Mouse (Mus musculus): ENCODE results near the gene Gstt4. TPM values are rescaled to one million over a fixed set of nuclear protein-coding genes. Genes with fewer than 3 reads are reported as not detected.
"Not testable (repeated sequence)": the region's sequence is repeated elsewhere in the genome, so short reads cannot be mapped to it uniquely, and the experiment has no call there.

The Gstt4 gene
- polyA plus RNA-seq (2016; fragmentation: Nextera tagmentation; extraction: Ambion mirVana): not detected in 2 replicates

DNA sequence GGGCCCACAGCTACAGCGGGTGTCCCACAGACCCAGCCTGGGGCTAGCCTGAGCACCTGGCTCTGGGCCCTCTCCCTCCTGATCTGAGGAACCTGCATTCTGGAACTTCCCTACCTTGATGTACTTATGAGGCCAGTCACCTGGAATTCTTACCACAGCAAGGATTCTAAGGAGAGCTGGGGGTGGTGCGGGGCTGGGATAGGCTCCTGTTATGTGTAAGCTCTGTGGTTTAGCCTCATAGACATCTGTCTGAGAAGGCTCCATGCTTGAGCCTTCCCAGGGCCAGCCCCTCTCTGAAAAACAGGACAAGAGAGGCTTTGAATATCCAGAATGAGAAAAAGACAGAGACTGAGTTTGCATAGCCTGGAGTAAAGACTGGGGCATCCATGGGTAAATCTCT is at the start of gene Gstt4:
Gstt4 (minus strand) TSS at position 101 of the 400 bp plus-strand sequence.
- DNase-seq (ENCODE audit: low spot score): no peak
- Histone ChIP-seq H3K9me3 (no peaks in the 10 kb centered on the region), H3K27ac (no peak within 1 kb of the TSS), H3K4me3 (no peak within 1 kb of the TSS), H3K4me1 (no peaks in the 10 kb centered on the region), H3K36me3 (no peaks in the 10 kb centered on the region), H3K27me3 (ENCODE audit: insufficient read depth, poor library complexity, severe bottlenecking) (no peaks in the 10 kb centered on the region)
- 86% methylated on average over 2 of the region's 2 CpGs for WGBS

DNA sequence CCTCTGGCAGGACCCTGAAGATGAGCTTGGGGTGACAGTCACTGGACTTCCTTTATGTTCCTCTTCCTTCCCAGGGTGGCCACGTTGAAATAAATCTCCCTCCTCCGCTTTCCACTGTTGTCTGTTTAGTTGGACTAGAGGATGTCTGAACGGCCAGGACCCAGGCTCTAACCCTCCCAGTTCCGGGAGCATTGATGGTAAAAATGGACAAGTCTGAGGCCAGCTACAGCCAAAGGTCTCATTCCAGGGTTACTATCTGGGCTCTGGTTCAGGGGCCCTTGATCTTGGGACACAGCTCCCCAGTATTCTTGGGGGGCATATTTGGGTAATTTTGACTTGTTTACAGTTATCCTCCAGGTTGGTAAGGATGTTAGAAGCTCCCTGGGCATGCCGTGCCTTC is 39.2 kb upstream of the Gstt4 start:
- no peak for DNase-seq (ENCODE audit: low spot score)
- H3K36me3 ChIP-seq: peaks cover 21% of the 10 kb centered on the region
- H3K4me3 ChIP-seq: no peak overlapping the region
- H3K4me1 ChIP-seq: peaks cover 39% of the 10 kb centered on the region
- H3K9me3 ChIP-seq: no peaks in the 10 kb centered on the region
- H3K27me3 ChIP-seq (ENCODE audit: insufficient read depth, poor library complexity, severe bottlenecking): no peaks in the 10 kb centered on the region
- H3K27ac ChIP-seq: peak overlapping the region; percentile 100; the same call in 1 of the 2 replicates
- 78% methylated on average over 5 of the region's 5 CpGs for WGBS

DNA sequence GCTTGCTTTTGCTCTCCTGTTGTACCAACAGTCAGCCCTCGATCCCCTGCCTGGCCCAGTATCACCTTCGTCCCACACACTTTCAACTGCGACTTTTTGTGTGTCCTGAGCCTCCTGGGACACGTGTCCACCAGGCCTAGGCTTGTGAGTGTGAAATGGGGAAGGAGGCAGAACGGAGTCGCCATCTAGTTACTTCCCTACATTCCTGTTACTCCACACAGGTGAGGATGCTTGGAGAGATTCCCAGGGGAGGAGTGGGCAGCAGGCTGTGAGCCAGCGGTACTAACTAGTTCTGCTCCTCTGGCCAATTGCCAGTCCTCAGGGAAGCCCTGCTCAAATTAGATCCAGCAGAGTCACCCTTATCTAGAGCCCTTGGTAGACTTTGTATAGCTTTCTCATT is 38.4 kb upstream of the Gstt4 start:
- Histone ChIP-seq H3K27me3 (ENCODE audit: insufficient read depth, poor library complexity, severe bottlenecking) (no peaks in the 10 kb centered on the region), H3K9me3 (no peaks in the 10 kb centered on the region), H3K27ac (peak overlapping the region; percentile 100), H3K36me3 (peaks cover 29% of the 10 kb centered on the region), H3K4me1 (peaks cover 39% of the 10 kb centered on the region), H3K4me3 (no peak overlapping the region)
- DNase-seq (ENCODE audit: low spot score): no peak
- 26% methylated on average over 7 of the region's 7 CpGs for WGBS

DNA sequence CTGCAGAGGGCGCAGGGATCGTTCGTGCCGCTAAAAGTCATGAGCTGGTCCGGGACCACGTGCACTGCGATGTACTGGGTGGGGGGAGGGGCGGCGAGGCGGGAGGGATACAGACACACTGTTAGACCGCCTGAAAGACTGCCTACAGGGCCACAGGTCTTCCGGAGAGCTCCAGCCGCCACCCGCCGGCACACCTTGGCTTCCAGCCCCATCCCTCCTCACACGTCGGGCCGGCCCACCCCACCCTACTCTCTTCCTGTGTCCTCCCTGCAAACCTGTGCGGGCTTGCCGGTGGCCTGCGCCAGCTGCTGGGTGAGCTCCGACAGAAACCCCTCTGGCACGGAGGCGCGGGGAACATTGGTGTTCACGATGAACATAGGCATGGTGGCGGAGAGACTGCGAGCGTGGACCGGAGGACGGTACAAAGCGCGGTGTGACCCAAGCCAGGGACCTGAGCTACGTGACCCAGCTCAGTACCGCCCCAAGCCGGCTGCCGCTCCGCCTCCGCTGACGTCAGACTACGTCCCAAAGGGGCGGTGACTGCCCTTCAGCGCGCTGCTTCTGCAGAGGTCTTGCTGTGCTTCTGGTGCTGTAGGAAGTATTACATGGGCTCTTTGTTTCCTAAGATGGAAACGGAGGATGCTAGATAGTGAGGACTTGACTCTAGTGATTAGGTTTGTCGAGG is 37.6 kb upstream of the Gstt4 start, which contains the start of gene Mif:
Mif (minus strand) TSS at position 455 of the 685 bp plus-strand sequence.
- WGBS: under 1% methylated on average over 46 of the region's 46 CpGs
- Histone ChIP-seq H3K4me1 (peaks cover 39% of the 10 kb centered on the region), H3K4me3 (peak within 1 kb of the TSS; percentile 88), H3K27ac (peak within 1 kb of the TSS; percentile 100), H3K36me3 (peaks cover 29% of the 10 kb centered on the region)
- not testable (repeated sequence) for H3K27me3 ChIP-seq (ENCODE audit: insufficient read depth, poor library complexity, severe bottlenecking); H3K9me3 ChIP-seq
- peak; percentile 98 for DNase-seq (ENCODE audit: low spot score)

DNA sequence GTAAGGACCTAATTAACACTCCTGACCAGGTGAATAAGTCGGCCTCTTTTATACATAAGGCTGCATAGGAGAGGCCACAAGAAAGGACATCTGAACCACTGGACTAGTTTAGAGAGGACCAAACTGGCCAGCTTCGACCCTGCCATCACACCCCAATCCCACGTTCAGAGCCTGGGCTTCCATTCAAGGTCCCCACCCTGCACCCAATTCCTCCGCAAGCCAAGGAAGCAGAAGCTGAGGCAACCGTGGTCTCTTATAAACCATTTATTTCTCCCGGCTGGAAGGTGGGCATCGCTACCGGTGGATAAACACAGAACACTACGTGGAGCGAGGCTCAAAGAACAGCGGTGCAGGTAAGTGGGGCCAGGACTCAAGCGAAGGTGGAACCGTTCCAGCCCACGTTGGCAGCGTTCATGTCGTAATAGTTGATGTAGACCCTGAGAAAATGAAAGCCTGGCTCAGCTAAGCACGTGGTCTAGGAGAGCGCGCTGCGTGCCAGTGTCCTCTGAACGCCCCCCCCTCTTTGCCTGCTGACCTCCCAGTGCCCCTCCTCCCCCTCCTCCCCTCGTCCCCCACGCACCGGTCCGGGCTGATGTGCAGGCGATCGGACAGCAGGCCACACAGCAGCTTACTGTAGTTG is 36.9 kb upstream of the Gstt4 start:
- no peaks in the 10 kb centered on the region for H3K27me3 ChIP-seq (ENCODE audit: insufficient read depth, poor library complexity, severe bottlenecking)
- no peaks in the 10 kb centered on the region for H3K9me3 ChIP-seq
- H3K36me3 ChIP-seq: peaks cover 29% of the 10 kb centered on the region
- H3K4me1 ChIP-seq: peaks cover 39% of the 10 kb centered on the region
- H3K27ac ChIP-seq: peak overlapping the region; percentile 100
- WGBS: 2% methylated on average over 27 of the region's 27 CpGs
- peak; percentile 89 for DNase-seq (ENCODE audit: low spot score)
- peak overlapping the region; percentile 88 for H3K4me3 ChIP-seq

DNA sequence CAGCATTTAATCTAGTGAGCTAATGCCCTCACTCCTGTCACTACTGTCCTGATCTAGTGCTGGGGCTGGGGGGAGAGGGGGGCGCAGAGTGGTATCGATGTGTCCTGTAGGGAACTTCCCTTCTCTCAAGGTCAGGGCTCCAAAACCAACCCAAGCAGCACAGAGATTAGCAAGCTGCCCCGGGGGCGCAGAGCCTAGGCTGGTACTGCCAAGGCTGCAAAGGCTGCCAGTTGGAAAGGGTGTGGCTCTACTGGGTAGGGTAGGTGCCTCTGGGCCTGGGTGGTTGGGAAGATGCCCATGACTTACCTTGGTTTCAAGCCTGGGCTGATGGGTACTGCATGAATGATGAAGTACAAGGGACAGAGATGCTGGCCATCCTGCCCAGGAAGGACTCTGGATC is 35.3 kb upstream of the Gstt4 start:
- H3K9me3 ChIP-seq: no peaks in the 10 kb centered on the region
- DNase-seq (ENCODE audit: low spot score): no peak
- 93% methylated on average over 4 of the region's 4 CpGs for WGBS
- 0 out of 2 replicates have a peak overlapping the region, but pooled peaks have one; percentile 1 for H3K4me3 ChIP-seq
- H3K4me1 ChIP-seq: peaks cover 39% of the 10 kb centered on the region
- no peaks in the 10 kb centered on the region for H3K27me3 ChIP-seq (ENCODE audit: insufficient read depth, poor library complexity, severe bottlenecking)
- H3K27ac ChIP-seq: no peak overlapping the region
- peaks cover 29% of the 10 kb centered on the region for H3K36me3 ChIP-seq

DNA sequence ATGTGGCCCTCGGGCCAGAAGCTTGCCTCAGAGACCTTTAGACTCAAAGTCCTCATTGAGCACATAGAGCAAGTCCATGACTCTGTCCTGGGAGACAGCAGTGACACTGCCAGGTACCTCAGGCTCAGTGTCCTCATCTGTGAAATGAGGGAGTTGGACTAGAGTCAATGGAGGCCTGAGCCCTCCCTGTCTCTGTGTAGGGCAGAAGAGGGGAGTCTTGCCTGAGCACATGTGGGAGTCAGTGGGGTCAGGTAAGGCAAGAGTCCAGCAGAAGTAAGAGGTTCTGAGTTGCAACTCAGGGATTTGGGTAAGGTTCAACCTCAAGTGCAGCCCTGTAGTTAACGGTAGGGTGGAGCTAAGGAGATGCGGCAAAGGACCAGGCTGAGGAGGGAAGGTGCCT is 34.6 kb upstream of the Gstt4 start:
- H3K4me1 ChIP-seq: peaks cover 39% of the 10 kb centered on the region
- no peak overlapping the region for H3K27ac ChIP-seq
- H3K27me3 ChIP-seq (ENCODE audit: insufficient read depth, poor library complexity, severe bottlenecking): no peaks in the 10 kb centered on the region
- WGBS: 79% methylated on average over 3 of the region's 3 CpGs
- H3K36me3 ChIP-seq: peaks cover 29% of the 10 kb centered on the region
- no peak overlapping the region for H3K4me3 ChIP-seq
- H3K9me3 ChIP-seq: no peaks in the 10 kb centered on the region
- no peak for DNase-seq (ENCODE audit: low spot score)

DNA sequence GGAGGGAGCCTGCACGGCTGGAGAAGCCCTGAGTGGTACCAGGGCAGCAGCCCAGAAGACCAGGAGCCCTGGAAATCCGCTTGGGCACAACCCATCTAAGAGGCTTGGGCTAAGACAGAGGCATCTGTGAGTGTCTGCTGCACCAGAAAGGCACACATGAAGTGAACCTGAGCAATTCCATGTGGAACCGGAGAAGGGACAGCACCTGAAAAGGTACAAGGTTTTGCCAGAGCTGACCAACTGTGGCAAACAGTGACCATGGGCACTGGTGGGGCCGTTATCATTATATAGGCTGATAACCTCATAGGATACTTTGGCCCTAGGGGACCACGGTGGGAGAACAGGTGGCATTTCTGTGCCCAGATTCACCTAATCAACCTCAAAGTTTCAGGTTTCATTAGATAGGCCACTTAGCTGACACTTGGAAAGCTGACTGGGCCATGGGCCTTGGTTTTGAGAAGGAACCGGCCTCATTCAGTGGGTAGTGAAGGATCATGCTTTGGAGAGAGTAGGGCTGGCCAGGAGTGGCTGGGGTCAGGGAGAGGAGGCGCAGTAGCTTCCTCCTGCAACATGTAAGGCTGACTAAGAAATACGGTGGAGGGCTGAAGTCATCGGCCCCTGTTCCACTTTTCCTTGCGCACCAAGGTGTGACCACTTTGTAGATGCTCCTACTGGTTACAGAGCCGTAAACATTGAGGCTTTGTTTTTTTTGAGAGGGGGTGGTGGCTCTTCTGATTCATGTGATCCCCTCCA is 34.0 kb upstream of the Gstt4 start:
- no peak overlapping the region for H3K27ac ChIP-seq
- H3K9me3 ChIP-seq: no peaks in the 10 kb centered on the region
- H3K27me3 ChIP-seq (ENCODE audit: insufficient read depth, poor library complexity, severe bottlenecking): no peaks in the 10 kb centered on the region
- WGBS: 72% methylated on average over 11 of the region's 11 CpGs
- no peak overlapping the region for H3K4me3 ChIP-seq
- peaks cover 29% of the 10 kb centered on the region for H3K36me3 ChIP-seq
- peaks cover 36% of the 10 kb centered on the region for H3K4me1 ChIP-seq
- no peak for DNase-seq (ENCODE audit: low spot score)

DNA sequence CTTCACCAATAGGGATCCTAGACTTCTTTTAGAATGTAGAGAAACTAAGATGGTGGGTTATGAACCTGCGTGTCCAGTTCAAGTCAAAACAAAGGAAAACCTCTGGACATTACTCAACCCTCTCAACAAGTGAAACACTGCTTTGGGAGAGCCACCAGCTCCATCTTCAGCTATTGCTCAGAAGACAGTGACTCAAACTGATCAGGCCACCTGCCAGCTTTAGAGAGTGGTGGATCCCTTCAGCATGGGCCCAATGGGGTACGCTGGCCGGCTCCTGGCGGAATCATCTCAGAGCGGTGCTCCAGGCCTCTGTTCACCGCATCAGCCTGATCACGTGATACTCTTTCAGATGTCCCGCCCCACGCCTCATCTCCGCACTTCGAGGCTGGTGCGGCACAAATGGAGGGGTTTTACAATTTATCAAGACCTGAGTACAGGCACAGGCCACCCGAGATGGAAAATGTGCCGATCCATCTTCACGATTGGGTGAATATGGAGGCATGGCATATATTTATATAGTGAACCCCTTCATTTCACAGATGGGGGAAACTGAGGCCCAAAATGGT is 33.2 kb upstream of the Gstt4 start:
- H3K4me1 ChIP-seq: peaks cover 32% of the 10 kb centered on the region
- no peak for DNase-seq (ENCODE audit: low spot score)
- H3K4me3 ChIP-seq: no peak overlapping the region
- no peaks in the 10 kb centered on the region for H3K9me3 ChIP-seq
- 91% methylated on average over 15 of the region's 15 CpGs for WGBS
- peaks cover 29% of the 10 kb centered on the region for H3K36me3 ChIP-seq
- H3K27me3 ChIP-seq (ENCODE audit: insufficient read depth, poor library complexity, severe bottlenecking): no peaks in the 10 kb centered on the region
- no peak overlapping the region for H3K27ac ChIP-seq

DNA sequence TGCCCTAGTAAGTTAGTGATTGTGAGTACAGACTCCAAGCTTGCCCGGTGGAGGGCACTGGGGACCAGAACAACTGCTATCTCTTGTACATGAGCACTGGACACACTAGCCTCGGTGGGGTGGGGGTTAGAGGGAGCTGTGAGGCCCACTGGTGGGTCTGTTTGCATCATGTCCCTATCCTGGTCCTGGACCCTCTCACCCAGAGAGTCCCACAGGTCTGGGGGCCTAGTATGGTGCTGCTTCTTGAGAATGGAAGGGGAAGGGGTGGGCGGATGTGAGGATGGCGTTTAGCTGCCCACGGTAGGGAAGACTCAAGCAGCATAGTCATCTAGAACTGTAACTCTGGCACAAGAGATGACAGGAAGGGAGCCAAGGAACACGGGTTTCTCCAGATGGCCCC is 32.4 kb upstream of the Gstt4 start:
- Histone ChIP-seq H3K4me3 (no peak overlapping the region), H3K27ac (no peak overlapping the region), H3K4me1 (peaks cover 29% of the 10 kb centered on the region), H3K9me3 (no peaks in the 10 kb centered on the region), H3K27me3 (ENCODE audit: insufficient read depth, poor library complexity, severe bottlenecking) (no peaks in the 10 kb centered on the region), H3K36me3 (peaks cover 29% of the 10 kb centered on the region)
- 78% methylated on average over 6 of the region's 6 CpGs for WGBS
- DNase-seq (ENCODE audit: low spot score): no peak

DNA sequence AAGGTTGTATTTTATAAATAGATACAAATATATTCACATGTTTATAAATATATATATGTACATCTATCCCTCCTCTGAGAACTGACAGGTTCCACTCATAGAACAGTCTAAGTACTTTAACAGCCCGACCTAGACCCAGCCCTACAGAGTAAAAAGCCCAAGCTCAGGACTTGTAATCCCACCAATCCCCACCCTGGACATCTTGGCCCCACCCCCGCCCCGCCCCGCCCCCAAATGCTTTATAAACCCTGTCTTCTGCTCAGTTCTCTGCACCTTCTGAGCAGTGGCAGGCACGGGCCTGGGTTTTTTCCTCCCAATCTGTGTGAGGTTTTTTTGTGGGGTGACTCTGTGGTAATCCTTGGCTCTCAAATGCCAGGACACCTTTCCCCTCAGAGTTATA is 31.8 kb upstream of the Gstt4 start:
- no peaks in the 10 kb centered on the region for H3K9me3 ChIP-seq
- no peak overlapping the region for H3K27ac ChIP-seq
- no peaks in the 10 kb centered on the region for H3K27me3 ChIP-seq (ENCODE audit: insufficient read depth, poor library complexity, severe bottlenecking)
- DNase-seq (ENCODE audit: low spot score): no peak
- H3K36me3 ChIP-seq: peaks cover 29% of the 10 kb centered on the region
- no peak overlapping the region for H3K4me3 ChIP-seq
- peaks cover 27% of the 10 kb centered on the region for H3K4me1 ChIP-seq
- WGBS: 52% methylated on average over 5 of the region's 5 CpGs

DNA sequence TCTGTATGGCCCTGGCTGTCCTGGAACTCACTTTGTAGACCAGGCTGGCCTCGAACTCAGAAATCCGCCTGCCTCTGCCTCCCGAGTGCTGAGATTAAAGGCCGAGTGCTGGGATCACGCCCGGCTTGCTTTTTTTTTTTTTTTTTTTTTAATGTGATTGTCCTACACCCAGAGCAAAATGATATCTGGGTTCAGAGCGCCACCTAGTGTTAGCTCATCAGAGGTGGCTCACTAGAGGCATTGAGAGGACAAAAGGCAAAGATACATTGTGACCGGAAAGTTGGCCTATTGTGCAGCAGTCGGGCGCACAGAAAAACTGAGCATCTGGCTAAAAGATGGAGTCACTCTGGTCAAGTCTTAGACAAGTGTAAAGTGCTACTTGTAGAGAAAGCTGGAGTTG is 31.1 kb upstream of the Gstt4 start:
- Histone ChIP-seq H3K4me1 (peaks cover 21% of the 10 kb centered on the region), H3K27ac (no peak overlapping the region), H3K27me3 (ENCODE audit: insufficient read depth, poor library complexity, severe bottlenecking) (no peaks in the 10 kb centered on the region), H3K9me3 (no peaks in the 10 kb centered on the region), H3K4me3 (no peak overlapping the region), H3K36me3 (peaks cover 26% of the 10 kb centered on the region)
- WGBS: 29% methylated on average over 10 of the region's 10 CpGs
- peak; percentile 87 for DNase-seq (ENCODE audit: low spot score)
